Mouse (Mus musculus): ENCODE measurements around the gene Zfp651. TPM values are rescaled to one million over a fixed set of nuclear protein-coding genes. Genes with fewer than 3 reads are reported as not detected.

The Zfp651 gene
- total and polyA plus RNA-seq, 3 experiments: 0.05 to 0.08 TPM; not detected in 1

- peak; percentile 94 for ATAC-seq (ENCODE audit: extremely low read depth, insufficient number of reproducible peaks, low FRiP score, poor library complexity, severe bottlenecking)
- peaks cover 19% of the 10 kb centered on the region for H3K4me1 ChIP-seq (ENCODE audit: insufficient read depth, low read depth, low read length)
Measured at GRCm38 (mm10) chr9:121718792-121719318, 40.3 kb upstream of the Zfp651 start, which contains the start of gene Nktr. Nktr (plus strand) TSS chr9:121719169.

GRCm38 (mm10) chr9:121719347-121720331 is 39.5 kb upstream of the Zfp651 start:
- Histone ChIP-seq H3K36me3 (replicated peaks) (peaks cover 12% of the 10 kb centered on the region), H3K4me1 (ENCODE audit: insufficient read depth, low read depth, low read length) (peaks cover 19% of the 10 kb centered on the region), H3K27me3 (ENCODE audit: insufficient read depth, low read length) (no peaks in the 10 kb centered on the region), H3K9me3 (replicated peaks) (peaks cover 3% of the 10 kb centered on the region; the same call in 1 of the 2 replicates), H3K4me3 (ENCODE audit: low read depth, low read length) (peak overlapping the region; percentile 79)
- 0 out of 2 replicates have a peak, but pooled peaks have one; percentile 2 for ATAC-seq (ENCODE audit: extremely low read depth, insufficient number of reproducible peaks, low FRiP score, poor library complexity, severe bottlenecking)
- peak; percentile 26 for DNase-seq (ENCODE audit: low spot score)
- TF ChIP-seq TAL1 (conservative IDR thresholded peaks at IDR 0.05; ENCODE audit: low read depth, low read length) (no peak), GATA2 (IDR thresholded peaks at IDR 0.05; ENCODE audit: borderline replicate concordance, low read depth, low read length) (no peak), CTCF (IDR thresholded peaks at IDR 0.05; ENCODE audit: low read depth, low read length) (no peak), GATA1 (IDR thresholded peaks at IDR 0.05; ENCODE audit: borderline replicate concordance, low read length) (no peak), POLR2AphosphoS5 (IDR thresholded peaks at IDR 0.05; ENCODE audit: insufficient replicate concordance, low read depth, low read length) (no peak)

More at GRCm38 (mm10) chr9:121718792-121719318, 40.3 kb upstream of the Zfp651 start, which contains the start of gene Nktr:
- Histone ChIP-seq H3K36me3 (replicated peaks) (peaks cover 10% of the 10 kb centered on the region), H3K9me3 (replicated peaks) (peaks cover 3% of the 10 kb centered on the region; the same call in 1 of the 2 replicates), H3K27me3 (ENCODE audit: insufficient read depth, low read length) (no peaks in the 10 kb centered on the region), H3K4me3 (ENCODE audit: low read depth, low read length) (peak within 1 kb of the TSS; percentile 79)
- TF ChIP-seq CTCF (IDR thresholded peaks at IDR 0.05; ENCODE audit: low read depth, low read length) (no peak), GATA2 (IDR thresholded peaks at IDR 0.05; ENCODE audit: borderline replicate concordance, low read depth, low read length) (no peak), POLR2AphosphoS5 (IDR thresholded peaks at IDR 0.05; ENCODE audit: insufficient replicate concordance, low read depth, low read length) (no peak), GATA1 (IDR thresholded peaks at IDR 0.05; ENCODE audit: borderline replicate concordance, low read length) (no peak), TAL1 (conservative IDR thresholded peaks at IDR 0.05; ENCODE audit: low read depth, low read length) (no peak)
- peak; percentile 92 for DNase-seq (ENCODE audit: low spot score)

DNA sequence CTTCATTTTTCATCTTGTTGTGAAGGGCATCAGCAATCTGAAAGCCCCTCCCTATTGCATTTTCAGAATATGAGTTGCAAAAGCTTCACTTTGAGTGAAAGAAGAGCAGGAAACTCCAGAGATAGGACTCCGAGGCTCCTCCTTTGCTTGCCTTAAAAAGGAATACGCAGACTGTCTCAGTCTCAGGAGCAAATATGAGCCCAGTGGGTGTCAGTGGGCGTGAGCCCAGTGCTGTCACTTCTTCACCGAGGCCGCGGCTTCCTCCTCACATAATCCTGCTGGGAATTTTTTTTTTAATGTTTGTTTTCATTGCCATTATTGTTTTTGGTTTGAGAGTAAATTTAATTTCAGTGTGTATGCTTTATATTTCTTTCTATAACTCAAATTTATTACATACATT is 18.6 kb upstream of the Zfp651 start:
- H3K4me1 ChIP-seq (ENCODE audit: insufficient read depth, low read depth, low read length): peaks cover 2% of the 10 kb centered on the region; the same call in 1 of the 2 replicates
- H3K27me3 ChIP-seq (ENCODE audit: insufficient read depth, low read length): no peaks in the 10 kb centered on the region
- no peak overlapping the region for H3K4me3 ChIP-seq (ENCODE audit: low read depth, low read length)
- peaks cover 81% of the 10 kb centered on the region for H3K36me3 ChIP-seq (replicated peaks)
- TF ChIP-seq GATA1 (IDR thresholded peaks at IDR 0.05; ENCODE audit: borderline replicate concordance, low read length) (no peak), POLR2AphosphoS5 (IDR thresholded peaks at IDR 0.05; ENCODE audit: insufficient replicate concordance, low read depth, low read length) (no peak), GATA2 (IDR thresholded peaks at IDR 0.05; ENCODE audit: borderline replicate concordance, low read depth, low read length) (no peak), TAL1 (conservative IDR thresholded peaks at IDR 0.05; ENCODE audit: low read depth, low read length) (no peak), CTCF (IDR thresholded peaks at IDR 0.05; ENCODE audit: low read depth, low read length) (no peak)
- no peak for ATAC-seq (ENCODE audit: extremely low read depth, insufficient number of reproducible peaks, low FRiP score, poor library complexity, severe bottlenecking)
- no peaks in the 10 kb centered on the region for H3K9me3 ChIP-seq (replicated peaks)
- DNase-seq (ENCODE audit: low spot score): no peak

DNA sequence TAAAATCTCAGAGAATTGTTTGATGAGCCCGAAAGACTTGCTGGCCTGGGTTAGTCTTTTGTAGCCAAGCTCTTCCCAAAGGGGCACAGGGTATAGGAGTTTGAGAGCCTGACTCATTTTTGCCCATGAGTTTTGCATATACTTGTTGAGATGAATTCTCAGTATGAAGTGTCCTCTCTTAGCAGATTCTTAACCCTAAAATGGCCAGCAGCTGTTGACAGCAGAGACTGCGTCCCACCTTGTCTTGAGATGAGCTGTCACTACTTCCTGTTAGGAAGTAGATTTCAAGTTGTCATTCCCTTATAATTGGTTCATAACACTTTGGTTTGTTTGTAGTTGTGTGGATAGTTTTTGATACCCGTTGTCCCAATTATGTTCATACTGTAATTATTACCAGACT is 18.0 kb upstream of the Zfp651 start:
- H3K36me3 ChIP-seq (replicated peaks): peaks cover 80% of the 10 kb centered on the region
- TF ChIP-seq CTCF (IDR thresholded peaks at IDR 0.05; ENCODE audit: low read depth, low read length) (no peak), TAL1 (conservative IDR thresholded peaks at IDR 0.05; ENCODE audit: low read depth, low read length) (no peak), POLR2AphosphoS5 (IDR thresholded peaks at IDR 0.05; ENCODE audit: insufficient replicate concordance, low read depth, low read length) (no peak)
- H3K4me1 ChIP-seq (ENCODE audit: insufficient read depth, low read depth, low read length): peaks cover 2% of the 10 kb centered on the region; the same call in 1 of the 2 replicates
- no peak for DNase-seq (ENCODE audit: low spot score)
- no peaks in the 10 kb centered on the region for H3K27me3 ChIP-seq (ENCODE audit: insufficient read depth, low read length)
- no peak overlapping the region for H3K4me3 ChIP-seq (ENCODE audit: low read depth, low read length)
- H3K9me3 ChIP-seq (replicated peaks): no peaks in the 10 kb centered on the region
- no peak for ATAC-seq (ENCODE audit: extremely low read depth, insufficient number of reproducible peaks, low FRiP score, poor library complexity, severe bottlenecking)

GRCm38 (mm10) chr9:121744051-121744450 is 15.1 kb upstream of the Zfp651 start:
- Histone ChIP-seq H3K4me1 (ENCODE audit: insufficient read depth, low read depth, low read length) (peaks cover 2% of the 10 kb centered on the region; the same call in 1 of the 2 replicates), H3K9me3 (replicated peaks) (no peaks in the 10 kb centered on the region), H3K27me3 (ENCODE audit: insufficient read depth, low read length) (no peaks in the 10 kb centered on the region), H3K4me3 (ENCODE audit: low read depth, low read length) (no peak overlapping the region), H3K36me3 (replicated peaks) (peaks cover 92% of the 10 kb centered on the region)
- DNase-seq (ENCODE audit: low spot score) (no peak), ATAC-seq (ENCODE audit: extremely low read depth, insufficient number of reproducible peaks, low FRiP score, poor library complexity, severe bottlenecking) (no peak)
- no peak for TF ChIP-seq CTCF (IDR thresholded peaks at IDR 0.05; ENCODE audit: low read depth, low read length)

GRCm38 (mm10) chr9:121752774-121753173 is 6.4 kb upstream of the Zfp651 start:
- peaks cover 7% of the 10 kb centered on the region for H3K4me1 ChIP-seq (ENCODE audit: insufficient read depth, low read depth, low read length)
- no peak overlapping the region for H3K4me3 ChIP-seq (ENCODE audit: low read depth, low read length)
- H3K36me3 ChIP-seq (replicated peaks): peaks cover 97% of the 10 kb centered on the region
- no peak for ATAC-seq (ENCODE audit: extremely low read depth, insufficient number of reproducible peaks, low FRiP score, poor library complexity, severe bottlenecking)
- no peak for TF ChIP-seq CTCF (IDR thresholded peaks at IDR 0.05; ENCODE audit: low read depth, low read length)
- no peak for TF ChIP-seq GATA2 (IDR thresholded peaks at IDR 0.05; ENCODE audit: borderline replicate concordance, low read depth, low read length)
- TF ChIP-seq TAL1 (conservative IDR thresholded peaks at IDR 0.05; ENCODE audit: low read depth, low read length): no peak
- TF ChIP-seq POLR2AphosphoS5 (IDR thresholded peaks at IDR 0.05; ENCODE audit: insufficient replicate concordance, low read depth, low read length): no peak
- no peak for TF ChIP-seq GATA1 (IDR thresholded peaks at IDR 0.05; ENCODE audit: borderline replicate concordance, low read length)
- H3K9me3 ChIP-seq (replicated peaks): no peaks in the 10 kb centered on the region
- no peak for DNase-seq (ENCODE audit: low spot score)
- no peaks in the 10 kb centered on the region for H3K27me3 ChIP-seq (ENCODE audit: insufficient read depth, low read length)

All from G1E (cell line).